Mouse (Mus musculus) thymus, adult 2 months (tissue): Measurements from ENCODE around the gene Fam160a1.

Experiments
- CTCF ChIP-seq: fragments of 200-500 bp; IDR thresholded peaks from 2 replicates; pipeline ENCODE4 v1.5.1; 2012; ENCODE audit warnings: mild to moderate bottlenecking, control low read depth, low read length, moderate library complexity, borderline replicate concordance; ENCODE audit not compliant: control insufficient read depth, poor library complexity, insufficient read depth; ENCODE audit errors: extremely low read depth
- POLR2A ChIP-seq: fragments of 200-500 bp; IDR thresholded peaks from 2 replicates; pipeline ENCODE4 v1.6.1; 2012; ENCODE audit warnings: mild to moderate bottlenecking, low read length, control low read depth, moderate library complexity; ENCODE audit not compliant: control insufficient read depth, poor library complexity, insufficient read depth; ENCODE audit errors: extremely low read depth

- TF ChIP-seq CTCF (no peak), POLR2A (no peak)
These were observed 37.1 kb upstream of the Fam160a1 start for GRCm38 (mm10) chr3:85854143-85854542.
